Mouse (Mus musculus) olfactory bulb, adult 2 months (tissue): Measurements from ENCODE around the gene Rab42.

Experiments used
- CTCF ChIP-seq: fragments of 200-500 bp; IDR thresholded peaks from 2 replicates; pipeline ENCODE4 v1.5.1; 2012; ENCODE audit warnings: low read depth, mild to moderate bottlenecking, low read length, moderate library complexity; ENCODE audit not compliant: insufficient read depth
- POLR2A ChIP-seq: fragments of 200-500 bp; IDR thresholded peaks from 2 replicates; pipeline ENCODE4 v1.6.1; 2012; ENCODE audit warnings: mild to moderate bottlenecking, low read depth, low read length, moderate library complexity; ENCODE audit not compliant: insufficient read depth

- TF ChIP-seq CTCF (no peak), POLR2A (no peak)
Observed at GRCm38 (mm10) chr4:132326481-132326880, 23.3 kb upstream of the Rab42 start.
